Mouse (Mus musculus) bone marrow macrophage, adult 2 months (primary cell): Measurements from ENCODE around the gene Polr3b.

ENCODE experiments used
- CTCF ChIP-seq: IDR thresholded peaks from 2 replicates; pipeline ENCODE4 v1.5.1; 2012; ENCODE audit warnings: low read depth, mild to moderate bottlenecking, low read length, moderate library complexity
- POLR2A ChIP-seq: IDR thresholded peaks from 2 replicates; pipeline ENCODE4 v1.6.1; 2012; ENCODE audit warnings: mild to moderate bottlenecking, low read depth, low read length, borderline replicate concordance

GRCm38 (mm10) chr10:84573671-84574420 lies 48.2 kb upstream of the Polr3b start:
- no peak for TF ChIP-seq CTCF
- no peak for TF ChIP-seq POLR2A
